Mouse (Mus musculus): ENCODE data around the gene Rtbdn.

GRCm38 (mm10) chr8:84990836-84991235 lies 44.0 kb downstream of the Rtbdn start:
- TF ChIP-seq CTCF (IDR thresholded peaks at IDR 0.05; ENCODE audit: borderline replicate concordance, insufficient read depth, low read depth, low read length) (no peak), POLR2A (IDR thresholded peaks at IDR 0.05; ENCODE audit: borderline replicate concordance, insufficient read depth, low read length) (no peak)
